Mouse (Mus musculus) left cerebral cortex, adult 2 months (tissue): ENCODE results near the gene Phb. TPM values are rescaled to one million over a fixed set of nuclear protein-coding genes. Genes with fewer than 3 reads are reported as not detected.
"Not testable (repeated sequence)": the region's sequence is repeated elsewhere in the genome, so short reads cannot be mapped to it uniquely, and the experiment has no call there.

Experiments used
- DNase-seq, 2 experiments: peaks; one replicate each; pipeline ENCODE4 v3.0.0; 2021 to 2022; ENCODE audit warnings: low spot score in 2 of 2, mixed read lengths in 1 of 2; ENCODE audit errors: extremely low spot score in 1 of 2
- H3K27ac ChIP-seq: fragments of 200-600 bp; 2 replicates; pipeline ENCODE4 v1.8.1; 2022
- H3K4me3 ChIP-seq: fragments of 200-600 bp; 2 replicates; pipeline ENCODE4 v1.8.1; 2022
- CTCF ChIP-seq: fragments of 200-600 bp; IDR thresholded peaks from 2 replicates; pipeline ENCODE4 v1.8.1; 2022; ENCODE audit warnings: antibody characterized with exemption, mild to moderate bottlenecking, moderate library complexity
- intact Hi-C: fragments of 180-260 bp; cut with DNase I; formaldehyde crosslinking; loops from one replicate; pipeline ENCODE4 v1.15.1; 2025
- total RNA-seq, 2 experiments: library from RNA; stranded (reverse); gene quantifications; 2 replicates each; pipeline ENCODE4 v1.2.3; 2021

Phb gene
- total RNA-seq, 2 experiments from 2014 or later: 70.0 to 74.0 TPM

- intact Hi-C loops: no loop called here
- Histone ChIP-seq H3K27ac (no peak overlapping the region), H3K4me3 (no peak overlapping the region)
- DNase-seq: no peak
- no peak for TF ChIP-seq CTCF
Observed at GRCm38 (mm10) chr11:95657449-95657848, 9.3 kb upstream of the Phb start.

GRCm38 (mm10) chr11:95667177-95667576, 420 bp downstream of the Phb start:
- DNase-seq: no peak
- intact Hi-C loops: no loop called here
- no peak for TF ChIP-seq CTCF
- Histone ChIP-seq H3K4me3 (peak overlapping the region; percentile 94), H3K27ac (peak overlapping the region; percentile 66)

- DNase-seq, H3K27ac ChIP-seq, H3K4me3 ChIP-seq, intact Hi-C loops: not testable (repeated sequence)
- peak; percentile 16 for TF ChIP-seq CTCF
Observed at GRCm38 (mm10) chr11:95668086-95668485, 1.3 kb downstream of the Phb start.

DNA sequence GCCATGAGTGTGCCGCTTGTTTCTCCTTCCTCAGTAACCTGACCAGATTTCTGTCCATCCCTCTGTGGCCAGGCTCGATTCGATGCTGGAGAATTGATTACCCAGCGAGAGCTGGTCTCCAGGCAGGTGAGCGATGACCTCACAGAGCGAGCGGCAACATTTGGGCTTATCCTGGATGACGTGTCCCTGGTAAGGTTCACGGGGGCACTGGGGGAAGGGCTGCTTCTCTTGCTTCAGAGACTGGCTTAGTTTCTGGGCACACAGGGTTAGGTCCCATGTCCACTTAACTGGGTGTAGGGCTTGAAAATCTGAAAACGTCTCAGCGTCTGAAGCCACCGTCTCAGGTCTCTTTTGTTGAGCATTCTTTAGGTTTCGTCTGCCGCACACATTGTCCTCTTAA, 8.7 kb downstream of the Phb start:
- H3K4me3 ChIP-seq: no peak overlapping the region
- intact Hi-C loops: no loop called here
- TF ChIP-seq CTCF: no peak
- no peak for DNase-seq
- no peak overlapping the region for H3K27ac ChIP-seq

- TF ChIP-seq CTCF: peak; percentile 9
- no peak overlapping the region for H3K27ac ChIP-seq
- H3K4me3 ChIP-seq: no peak overlapping the region
- intact Hi-C loops: no loop called here
- peak; percentile 36 to 56 for DNase-seq
Observed at GRCm38 (mm10) chr11:95676307-95676706, 9.6 kb downstream of the Phb start.

GRCm38 (mm10) chr11:95677925-95678701, 11.4 kb downstream of the Phb start:
- intact Hi-C loops: no loop called here

DNA sequence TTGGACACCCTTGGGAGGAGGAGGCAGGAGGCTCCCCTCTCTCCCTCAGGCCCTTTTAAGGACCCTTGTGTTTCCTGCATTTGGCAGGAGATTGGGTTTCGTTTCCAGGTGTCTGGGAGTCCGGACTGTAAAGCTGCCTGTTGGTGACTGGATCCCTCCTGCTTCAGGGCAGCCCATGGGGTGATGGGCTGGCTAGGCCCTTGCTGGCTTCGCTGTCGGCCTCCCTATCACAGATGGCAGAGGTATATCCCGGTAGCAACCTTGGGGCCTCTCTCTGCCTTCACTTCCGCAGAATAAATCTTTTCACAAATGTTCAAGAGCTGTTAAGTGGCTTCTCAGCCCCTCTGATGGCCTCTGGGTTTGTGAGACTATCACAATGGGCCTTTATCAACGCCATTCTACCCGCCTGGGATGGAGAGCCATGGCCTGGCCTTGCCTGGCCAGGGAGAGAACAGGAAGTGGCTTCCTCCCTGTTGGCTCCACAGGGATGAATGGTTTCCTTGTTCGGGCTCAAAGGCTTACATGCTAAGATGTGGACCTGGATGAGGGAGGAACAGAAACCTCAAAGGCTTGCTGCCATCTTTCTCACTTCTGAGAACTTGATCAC, 15.3 kb downstream of the Phb start:
- Histone ChIP-seq H3K27ac (no peak overlapping the region), H3K4me3 (no peak overlapping the region)
- DNase-seq: no peak
- intact Hi-C loops: no loop called here
- TF ChIP-seq CTCF: no peak

More at GRCm38 (mm10) chr11:95677925-95678701, 11.4 kb downstream of the Phb start:
- no peak overlapping the region for H3K4me3 ChIP-seq
- DNase-seq: no peak
- H3K27ac ChIP-seq: no peak overlapping the region
- TF ChIP-seq CTCF: no peak

DNA sequence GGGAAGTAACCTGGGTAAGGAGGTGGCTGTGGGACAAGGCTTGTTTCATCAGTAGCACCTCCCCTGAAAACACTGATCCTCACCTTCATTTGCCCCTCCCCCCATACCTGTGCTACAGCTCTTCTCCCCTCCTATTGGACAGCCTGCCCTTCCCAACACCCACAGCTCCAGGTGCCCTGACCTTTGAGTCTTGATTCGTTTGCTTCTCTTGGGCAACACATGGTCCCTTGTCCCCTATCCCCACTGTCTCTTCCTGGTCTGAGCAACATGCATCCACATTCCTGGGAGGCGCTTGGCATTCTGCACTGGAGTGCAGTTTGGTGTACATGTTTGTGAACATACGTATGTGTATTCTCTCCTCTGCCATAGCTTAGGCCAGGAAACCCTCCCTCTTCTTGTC, 16.2 kb downstream of the Phb start:
- intact Hi-C loops: no loop called here
- DNase-seq: no peak
- H3K27ac ChIP-seq: no peak overlapping the region
- H3K4me3 ChIP-seq: no peak overlapping the region
- no peak for TF ChIP-seq CTCF

GRCm38 (mm10) chr11:95686031-95686430, 19.3 kb downstream of the Phb start:
- DNase-seq: peak; percentile 75 to 82
- intact Hi-C loops: loop anchor here (1.0 to 5.0 kb wide), 3 partner anchors 65 to 446 kb away; partner anchors contain the start of genes Phospho1 and Ttll6
- H3K4me3 ChIP-seq: no peak overlapping the region
- peak; percentile 96 for TF ChIP-seq CTCF
- no peak overlapping the region for H3K27ac ChIP-seq

DNA sequence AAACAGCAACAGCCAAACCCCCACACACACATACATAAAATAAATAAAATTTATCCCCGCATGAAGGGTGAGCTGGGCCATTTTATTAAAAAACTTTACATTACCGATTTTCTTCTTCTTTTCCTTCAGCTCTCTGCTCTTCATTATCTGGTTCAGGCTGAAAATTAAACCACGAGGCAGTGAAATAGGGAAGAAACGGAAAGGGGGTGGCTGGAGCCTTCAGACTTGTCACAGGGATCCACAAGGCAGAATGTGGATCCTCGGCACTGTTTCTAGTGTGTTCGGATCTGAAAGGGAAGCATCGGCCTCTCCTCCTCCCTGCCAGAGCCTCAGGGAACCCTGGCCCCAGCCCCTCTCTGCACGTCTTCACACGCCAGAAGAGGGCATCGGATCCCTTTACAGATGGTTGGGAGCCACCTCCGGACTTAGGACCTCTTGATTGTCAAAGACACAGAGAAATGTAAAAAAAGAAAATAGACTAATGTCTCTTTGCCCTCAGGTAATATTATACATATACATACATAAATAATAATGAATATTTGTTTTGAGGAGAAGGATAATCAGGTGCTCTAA, 20.4 kb downstream of the Phb start:
- Histone ChIP-seq H3K27ac (no peak overlapping the region), H3K4me3 (no peak overlapping the region)
- no peak; the same call in none of the 2 replicates for TF ChIP-seq CTCF
- intact Hi-C loops: loop anchor here (5.0 kb wide), 2 partner anchors 135 to 445 kb away; partner anchors contain the start of genes Phospho1 and Ttll6
- no peak for DNase-seq

GRCm38 (mm10) chr11:95688515-95688914, 21.8 kb downstream of the Phb start:
- Histone ChIP-seq H3K27ac (peak overlapping the region; percentile 9; the same call in 1 of the 2 replicates), H3K4me3 (no peak overlapping the region)
- no peak for TF ChIP-seq CTCF
- DNase-seq: no peak
- intact Hi-C loops: loop anchor here (5.0 kb wide), 2 partner anchors 134 to 444 kb away; partner anchors contain the start of genes Phospho1 and Ttll6

- Histone ChIP-seq H3K4me3 (no peak overlapping the region), H3K27ac (peak overlapping the region; percentile 9; the same call in 1 of the 2 replicates)
- intact Hi-C loops: loop anchor here (5.0 kb wide), 2 partner anchors 133 to 443 kb away; partner anchors contain the start of genes Phospho1 and Ttll6
- DNase-seq: no peak
- no peak; the same call in 1 of the 2 replicates for TF ChIP-seq CTCF
Observed at GRCm38 (mm10) chr11:95688981-95689380, 22.2 kb downstream of the Phb start.
